Mouse (Mus musculus): ENCODE measurements at regions not wholly inside any gene's neighbourhood (a gene's known extent, or its start where the extent isn't known, plus 50 kb on each side); places are given as distances from the start of the nearest gene placed in this dataset.
A peak's percentile ranks its signal among the peaks of the same experiment; 100 is the strongest.

DNA sequence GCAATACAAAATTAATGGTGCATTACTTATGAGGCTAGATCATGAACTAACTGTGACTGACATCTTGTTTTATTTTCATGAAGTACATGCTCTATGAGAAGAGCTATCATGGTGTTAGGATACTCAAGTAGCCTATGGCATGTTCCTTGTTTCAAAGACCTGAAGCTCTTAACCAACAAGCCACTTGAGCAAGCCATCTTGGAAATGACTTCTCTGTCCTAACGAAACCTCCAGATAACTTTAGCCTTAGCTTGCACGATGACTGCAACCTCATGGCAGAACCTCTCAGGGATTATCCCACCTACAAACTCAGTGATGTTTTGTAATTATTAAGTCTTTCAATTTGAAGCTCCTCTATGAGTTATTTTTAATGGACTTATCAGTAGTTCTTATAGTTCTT, 362.3 kb upstream of the Marcks start:
- no peak for DNase-seq (ENCODE audit: low spot score)

DNA sequence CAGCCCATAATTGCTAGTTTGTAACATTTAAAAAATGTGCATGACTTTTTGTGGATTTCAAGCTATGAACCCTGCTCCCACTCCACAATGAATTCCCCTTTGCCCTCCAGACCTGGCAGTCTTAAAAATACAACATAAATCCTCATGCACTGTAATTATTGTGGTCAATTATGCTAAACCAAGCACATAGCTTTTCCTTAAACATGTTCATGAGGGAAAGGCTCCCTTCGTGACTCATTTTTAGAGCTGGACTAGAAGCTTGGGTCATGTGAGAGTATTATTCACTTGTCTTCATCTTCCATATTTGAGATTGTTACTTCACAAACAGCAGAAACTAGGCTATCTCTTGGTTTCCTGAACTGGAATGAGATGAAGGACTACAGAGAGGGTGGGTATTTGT, 356.7 kb upstream of the Marcks start:
- H3K4me1 ChIP-seq (ENCODE audit: insufficient read depth, low read length), result no peaks in the 10 kb centered on the region
- no peaks in the 10 kb centered on the region for H3K27me3 ChIP-seq (ENCODE audit: insufficient read depth, low read length)
- H3K4me2 ChIP-seq (ENCODE audit: low read depth, low read length, poor library complexity, severe bottlenecking), result no peak overlapping the region
- WGBS, result 95% methylated on average over 1 of the region's 1 CpGs
- no peak for DNase-seq (ENCODE audit: low spot score)
- TF ChIP-seq CTCF (IDR thresholded peaks at IDR 0.05), result no peak
- no peak overlapping the region for H3K9ac ChIP-seq (replicated peaks; ENCODE audit: low read length, poor library complexity, severe bottlenecking)
- H3K9me3 ChIP-seq (ENCODE audit: low read length), result no peaks in the 10 kb centered on the region
- H3K36me3 ChIP-seq (ENCODE audit: insufficient read depth, low read length), result no peaks in the 10 kb centered on the region
- no peak overlapping the region for H3K4me3 ChIP-seq (ENCODE audit: low read depth, low read length)
- H3K27ac ChIP-seq (ENCODE audit: low read depth, low read length), result no peak overlapping the region
- no peak for ATAC-seq (ENCODE audit: low FRiP score)

More for the DNA sequence above, 362.3 kb upstream of the Marcks start:
- Histone ChIP-seq H3K9me3 (ENCODE audit: low read length) (no peaks in the 10 kb centered on the region), H3K27ac (ENCODE audit: low read depth, low read length) (no peak overlapping the region), H3K36me3 (ENCODE audit: insufficient read depth, low read length) (no peaks in the 10 kb centered on the region), H3K9ac (replicated peaks; ENCODE audit: low read length, poor library complexity, severe bottlenecking) (no peak overlapping the region), H3K27me3 (ENCODE audit: insufficient read depth, low read length) (no peaks in the 10 kb centered on the region), H3K4me2 (ENCODE audit: low read depth, low read length, poor library complexity, severe bottlenecking) (no peak overlapping the region), H3K4me1 (ENCODE audit: insufficient read depth, low read length) (no peaks in the 10 kb centered on the region), H3K4me3 (ENCODE audit: low read depth, low read length) (no peak overlapping the region)
- no peak for TF ChIP-seq CTCF (IDR thresholded peaks at IDR 0.05)
- ATAC-seq (ENCODE audit: low FRiP score), result no peak
- WGBS, result 95% methylated on average over 2 of the region's 2 CpGs

DNA sequence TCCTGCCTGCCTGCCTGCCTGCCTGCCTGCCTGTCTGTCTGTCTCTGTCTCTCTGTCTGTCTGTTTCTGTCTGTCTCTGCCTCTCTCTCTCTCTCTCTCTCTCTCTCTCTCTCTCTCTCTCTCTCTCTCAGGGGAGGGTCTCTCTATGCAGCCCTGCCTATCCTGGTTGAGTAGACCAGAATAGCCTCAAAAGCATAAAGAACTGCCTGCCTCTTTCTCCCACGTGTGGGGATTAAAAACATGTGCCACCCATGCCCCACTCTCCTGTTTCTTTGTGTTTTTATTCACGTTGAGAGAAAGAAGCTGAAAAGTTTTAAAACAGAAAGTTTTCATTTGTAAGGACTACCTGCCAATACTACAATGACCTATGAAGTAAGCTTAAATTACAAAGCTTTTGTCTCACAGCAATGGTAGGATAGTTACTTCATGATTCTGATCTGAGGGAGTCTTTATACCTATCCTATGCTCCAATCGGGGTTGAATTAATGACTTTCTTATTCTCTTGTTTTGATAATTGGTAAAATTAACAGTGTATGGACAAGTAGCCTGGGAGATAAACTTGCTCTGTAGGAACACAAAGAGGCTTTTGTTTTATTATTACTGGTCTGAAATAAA, 355.9 kb upstream of the Marcks start:
- TF ChIP-seq CTCF (IDR thresholded peaks at IDR 0.05), result no peak
- Histone ChIP-seq H3K4me1 (ENCODE audit: insufficient read depth, low read length) (no peaks in the 10 kb centered on the region), H3K27ac (ENCODE audit: low read depth, low read length) (no peak overlapping the region), H3K9ac (replicated peaks; ENCODE audit: low read length, poor library complexity, severe bottlenecking) (no peak overlapping the region), H3K36me3 (ENCODE audit: insufficient read depth, low read length) (no peaks in the 10 kb centered on the region), H3K9me3 (ENCODE audit: low read length) (no peaks in the 10 kb centered on the region), H3K4me3 (ENCODE audit: low read depth, low read length) (no peak overlapping the region), H3K4me2 (ENCODE audit: low read depth, low read length, poor library complexity, severe bottlenecking) (no peak overlapping the region), H3K27me3 (ENCODE audit: insufficient read depth, low read length) (no peaks in the 10 kb centered on the region)
- 25% methylated on average over 3 of the region's 3 CpGs for WGBS
- ATAC-seq (ENCODE audit: low FRiP score), result no peak
- DNase-seq (ENCODE audit: low spot score), result no peak

DNA sequence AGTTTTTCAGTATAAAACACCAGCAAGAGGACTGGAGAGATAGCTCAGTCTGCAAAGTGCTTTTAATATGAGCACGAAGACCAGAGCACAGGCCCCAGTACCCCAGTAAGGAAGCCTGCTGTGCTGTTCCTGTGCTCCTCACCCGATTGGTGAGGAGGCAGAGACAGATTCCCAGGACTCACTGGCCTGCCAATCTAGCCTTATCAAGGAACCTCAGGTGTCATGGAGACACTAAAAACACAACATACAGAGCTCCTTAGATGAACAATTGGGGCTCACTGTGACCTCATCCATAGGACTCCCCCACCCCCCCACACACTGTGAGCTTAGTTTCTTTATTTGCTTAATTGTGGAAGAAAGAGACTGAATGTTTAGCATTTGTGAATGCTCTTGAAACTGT, 355.4 kb upstream of the Marcks start:
- no peaks in the 10 kb centered on the region for H3K4me1 ChIP-seq (ENCODE audit: insufficient read depth, low read length)
- H3K27me3 ChIP-seq (ENCODE audit: insufficient read depth, low read length), result no peaks in the 10 kb centered on the region
- H3K9me3 ChIP-seq (ENCODE audit: low read length), result no peaks in the 10 kb centered on the region
- no peaks in the 10 kb centered on the region for H3K36me3 ChIP-seq (ENCODE audit: insufficient read depth, low read length)
- DNase-seq (ENCODE audit: low spot score), result no peak
- 51% methylated on average over 2 of the region's 2 CpGs for WGBS
- no peak for TF ChIP-seq CTCF (IDR thresholded peaks at IDR 0.05)
- no peak for ATAC-seq (ENCODE audit: low FRiP score)
- no peak overlapping the region for H3K27ac ChIP-seq (ENCODE audit: low read depth, low read length)
- no peak overlapping the region for H3K9ac ChIP-seq (replicated peaks; ENCODE audit: low read length, poor library complexity, severe bottlenecking)
- no peak overlapping the region for H3K4me2 ChIP-seq (ENCODE audit: low read depth, low read length, poor library complexity, severe bottlenecking)
- no peak overlapping the region for H3K4me3 ChIP-seq (ENCODE audit: low read depth, low read length)

DNA sequence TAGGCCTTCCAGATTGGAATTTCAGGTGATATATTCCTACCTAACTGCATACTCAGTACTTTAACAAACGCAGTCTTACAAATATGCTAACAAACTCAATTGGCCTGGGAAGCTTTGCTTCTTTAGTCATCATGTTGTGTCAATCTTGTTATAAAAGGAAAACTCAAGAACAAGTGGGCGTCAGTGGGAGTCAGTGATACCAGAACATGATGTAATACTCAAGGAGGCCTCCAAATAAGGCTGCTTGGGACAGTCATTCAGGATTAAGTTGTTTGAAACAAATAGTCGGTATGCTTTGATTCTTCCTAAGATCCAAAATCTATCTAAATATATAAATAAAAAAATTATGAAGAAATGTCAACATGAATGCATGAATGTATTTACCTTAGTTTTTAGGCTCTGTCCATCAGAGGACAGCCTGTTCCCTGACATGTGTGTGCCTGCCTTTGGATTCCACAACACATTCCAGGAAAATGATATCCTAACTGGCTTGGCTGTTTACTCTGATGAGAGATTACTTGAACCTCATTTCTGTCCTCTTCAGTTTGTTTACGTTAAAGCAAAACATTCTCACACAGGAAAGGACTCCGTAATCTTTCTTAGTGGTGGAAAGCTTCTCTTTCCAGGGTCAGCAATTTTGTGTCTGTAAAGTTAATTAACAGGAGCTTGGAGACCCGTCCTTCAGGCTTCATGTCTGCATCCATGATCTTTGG, 345.7 kb upstream of the Marcks start:
- H3K4me2 ChIP-seq (ENCODE audit: low read depth, low read length, poor library complexity, severe bottlenecking), result no peak overlapping the region
- H3K4me1 ChIP-seq (ENCODE audit: insufficient read depth, low read length), result no peaks in the 10 kb centered on the region
- H3K9me3 ChIP-seq (ENCODE audit: low read length), result no peaks in the 10 kb centered on the region
- ATAC-seq (ENCODE audit: low FRiP score) (no peak), DNase-seq (ENCODE audit: low spot score) (no peak)
- WGBS, result 84% methylated on average over 6 of the region's 6 CpGs
- H3K27ac ChIP-seq (ENCODE audit: low read depth, low read length), result no peak overlapping the region
- H3K27me3 ChIP-seq (ENCODE audit: insufficient read depth, low read length), result no peaks in the 10 kb centered on the region
- H3K4me3 ChIP-seq (ENCODE audit: low read depth, low read length), result no peak overlapping the region
- no peak overlapping the region for H3K9ac ChIP-seq (replicated peaks; ENCODE audit: low read length, poor library complexity, severe bottlenecking)
- TF ChIP-seq CTCF (IDR thresholded peaks at IDR 0.05), result no peak
- H3K36me3 ChIP-seq (ENCODE audit: insufficient read depth, low read length), result no peaks in the 10 kb centered on the region

DNA sequence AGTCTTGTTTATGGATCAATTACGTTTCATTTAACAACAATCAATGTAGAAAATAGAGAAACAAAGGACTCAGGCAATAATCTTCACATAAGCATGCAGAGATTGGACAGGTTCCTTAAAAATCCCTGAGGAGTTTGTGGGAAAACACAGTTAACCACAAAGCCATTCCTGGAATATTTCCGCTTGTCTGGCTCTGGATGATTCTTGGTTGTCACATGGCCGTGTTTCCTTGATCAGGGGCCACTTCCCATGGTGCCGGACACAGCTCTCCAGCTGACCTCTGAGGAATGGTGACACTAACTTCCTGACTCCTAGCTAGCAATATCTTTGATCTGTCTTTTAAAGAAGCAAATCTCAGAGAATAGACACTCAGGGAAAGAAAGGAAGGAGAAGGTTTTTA, 344.8 kb upstream of the Marcks start:
- Histone ChIP-seq H3K4me1 (ENCODE audit: insufficient read depth, low read length) (no peaks in the 10 kb centered on the region), H3K27me3 (ENCODE audit: insufficient read depth, low read length) (no peaks in the 10 kb centered on the region), H3K27ac (ENCODE audit: low read depth, low read length) (no peak overlapping the region), H3K9ac (replicated peaks; ENCODE audit: low read length, poor library complexity, severe bottlenecking) (no peak overlapping the region), H3K9me3 (ENCODE audit: low read length) (no peaks in the 10 kb centered on the region), H3K4me3 (ENCODE audit: low read depth, low read length) (no peak overlapping the region), H3K4me2 (ENCODE audit: low read depth, low read length, poor library complexity, severe bottlenecking) (no peak overlapping the region), H3K36me3 (ENCODE audit: insufficient read depth, low read length) (no peaks in the 10 kb centered on the region)
- no peak for TF ChIP-seq CTCF (IDR thresholded peaks at IDR 0.05)
- ATAC-seq (ENCODE audit: low FRiP score), result no peak
- 53% methylated on average over 4 of the region's 4 CpGs for WGBS
- peak; percentile 34 for DNase-seq (ENCODE audit: low spot score)

Measured in midbrain, postnatal 0 days (tissue).